Mouse (Mus musculus): ENCODE measurements at regions not wholly inside any gene's neighbourhood (a gene's known extent, or its start where the extent isn't known, plus 50 kb on each side); places are given as distances from the start of the nearest gene placed in this dataset.
A peak's percentile ranks its signal among the peaks of the same experiment; 100 is the strongest.

DNA sequence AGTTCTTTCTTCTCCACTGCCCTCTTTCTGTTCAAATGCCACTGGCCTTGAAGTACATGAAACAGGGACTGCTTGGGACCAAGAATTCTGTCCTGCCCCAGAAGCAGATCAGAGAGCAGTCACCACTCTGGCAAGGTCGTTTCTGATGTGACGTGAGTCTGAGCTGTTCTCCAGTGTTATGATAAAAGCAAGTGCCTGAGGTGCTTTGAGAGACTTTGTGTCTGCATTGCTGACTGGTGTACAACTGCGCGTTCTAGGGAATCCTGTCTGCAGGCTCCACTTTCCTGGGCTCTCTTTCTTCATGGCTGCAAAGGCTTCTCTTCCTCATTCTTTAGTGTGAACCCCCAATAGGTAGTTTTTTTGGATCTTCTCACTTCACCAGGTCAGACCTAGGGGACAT, 356.8 kb upstream of the Acvr2a start:
- no peak for DNase-seq (ENCODE audit: low read depth, low spot score)

DNA sequence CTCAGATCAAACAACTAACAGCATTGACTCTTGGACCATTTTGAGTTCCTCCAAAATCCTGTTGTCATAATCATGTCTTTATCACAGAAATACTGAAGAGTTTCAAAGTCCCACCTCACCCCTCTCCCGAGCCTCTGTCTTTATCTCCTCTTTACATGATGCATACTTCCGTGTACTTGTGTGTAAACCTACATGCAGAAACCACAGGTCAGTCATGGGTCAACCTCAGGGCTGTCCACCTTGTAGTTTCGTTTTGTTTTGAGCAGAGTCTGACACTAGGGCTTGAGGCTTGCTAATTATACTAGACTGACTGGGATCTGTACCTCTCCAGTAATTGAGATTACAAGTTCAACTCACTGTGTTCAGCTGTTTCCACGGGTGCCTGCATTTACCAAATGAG, 348.4 kb upstream of the Acvr2a start:
- DNase-seq (ENCODE audit: low read depth, low spot score), result no peak

DNA sequence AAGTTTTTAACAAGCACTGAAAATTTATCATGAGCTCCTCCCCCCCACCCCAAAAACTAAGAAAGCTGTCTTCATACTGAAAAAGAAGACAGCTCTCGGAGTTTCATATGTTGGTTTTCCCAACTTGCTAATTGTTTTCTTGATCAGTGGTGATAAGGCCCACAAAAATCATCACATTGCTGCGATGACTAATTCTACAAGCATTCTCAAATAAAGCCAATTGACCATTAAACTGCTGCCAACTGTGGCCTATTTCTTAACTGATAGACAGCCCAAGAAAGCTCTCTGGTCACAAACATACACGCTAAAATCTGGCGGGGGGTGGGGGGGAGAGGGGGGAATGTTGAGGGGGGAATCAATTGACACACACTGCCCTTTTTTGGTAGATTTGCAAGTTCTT, 345.0 kb upstream of the Acvr2a start:
- no peak for DNase-seq (ENCODE audit: low read depth, low spot score)

- DNase-seq (ENCODE audit: low read depth, low spot score), result no peak
These were observed 344.6 kb upstream of the Acvr2a start for GRCm38 (mm10) chr2:48469357-48469756.

DNA sequence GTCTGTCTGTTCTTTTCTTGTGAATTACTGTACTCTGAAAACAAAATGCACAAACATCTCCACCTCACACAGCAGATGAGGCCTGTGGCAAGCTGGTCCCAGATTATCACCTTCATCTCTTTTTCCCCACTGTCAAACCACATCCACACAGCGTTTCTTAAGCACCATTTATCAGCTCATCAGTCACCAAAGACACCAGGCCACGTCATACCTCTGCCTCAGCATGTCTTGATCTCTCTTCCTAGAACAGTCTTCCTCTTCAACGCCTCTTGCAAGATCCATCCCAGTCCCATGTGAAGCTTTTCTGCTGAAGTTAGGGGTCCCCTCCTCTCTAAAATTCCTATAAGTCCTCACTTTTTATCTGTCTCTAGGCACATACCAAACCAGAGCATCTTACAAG, 340.8 kb upstream of the Acvr2a start:
- DNase-seq (ENCODE audit: low read depth, low spot score), result no peak

DNA sequence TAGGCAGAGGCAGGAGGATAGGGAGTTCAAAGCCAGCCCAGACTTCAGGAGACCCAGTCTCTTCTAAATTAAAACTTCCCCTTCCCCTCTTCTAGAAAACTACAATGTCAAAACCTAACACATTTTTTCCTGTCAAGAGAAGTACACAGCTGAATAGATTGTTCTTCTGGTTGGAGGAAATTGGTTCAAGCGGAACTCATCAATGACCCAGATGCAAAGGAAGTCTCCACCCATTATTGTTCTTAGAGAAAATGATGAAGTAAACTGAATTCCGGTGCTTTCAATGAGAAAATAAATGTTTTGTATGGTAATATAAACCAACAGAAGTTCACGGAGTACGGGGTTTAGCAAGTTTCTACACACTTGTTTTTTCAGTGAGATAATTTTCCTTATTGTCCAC, 339.3 kb upstream of the Acvr2a start:
- DNase-seq (ENCODE audit: low read depth, low spot score), result no peak

- DNase-seq (ENCODE audit: low read depth, low spot score), result no peak
These were observed 337.1 kb upstream of the Acvr2a start for GRCm38 (mm10) chr2:48476777-48477176.

DNA sequence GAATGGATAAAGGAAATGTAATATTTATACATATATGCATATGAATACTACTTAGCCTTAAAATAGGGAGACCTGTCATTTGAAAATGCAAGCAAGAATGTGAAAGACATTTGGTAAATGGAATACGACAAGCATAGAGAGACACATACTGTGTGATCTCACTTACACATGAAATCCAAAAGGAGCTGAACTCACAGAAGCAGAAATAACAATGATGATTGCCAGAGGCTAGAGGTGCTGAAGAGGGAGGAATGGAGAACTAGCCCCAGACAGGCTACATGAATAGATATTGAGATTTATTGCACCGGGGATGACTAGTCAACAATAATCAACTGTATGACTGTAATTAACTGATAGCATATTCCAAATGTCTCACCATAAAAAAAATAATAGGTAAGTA, 336.6 kb upstream of the Acvr2a start:
- no peak for DNase-seq (ENCODE audit: low read depth, low spot score)

- DNase-seq (ENCODE audit: low read depth, low spot score), result no peak
These were observed 334.3 kb upstream of the Acvr2a start for GRCm38 (mm10) chr2:48479601-48480000.

DNA sequence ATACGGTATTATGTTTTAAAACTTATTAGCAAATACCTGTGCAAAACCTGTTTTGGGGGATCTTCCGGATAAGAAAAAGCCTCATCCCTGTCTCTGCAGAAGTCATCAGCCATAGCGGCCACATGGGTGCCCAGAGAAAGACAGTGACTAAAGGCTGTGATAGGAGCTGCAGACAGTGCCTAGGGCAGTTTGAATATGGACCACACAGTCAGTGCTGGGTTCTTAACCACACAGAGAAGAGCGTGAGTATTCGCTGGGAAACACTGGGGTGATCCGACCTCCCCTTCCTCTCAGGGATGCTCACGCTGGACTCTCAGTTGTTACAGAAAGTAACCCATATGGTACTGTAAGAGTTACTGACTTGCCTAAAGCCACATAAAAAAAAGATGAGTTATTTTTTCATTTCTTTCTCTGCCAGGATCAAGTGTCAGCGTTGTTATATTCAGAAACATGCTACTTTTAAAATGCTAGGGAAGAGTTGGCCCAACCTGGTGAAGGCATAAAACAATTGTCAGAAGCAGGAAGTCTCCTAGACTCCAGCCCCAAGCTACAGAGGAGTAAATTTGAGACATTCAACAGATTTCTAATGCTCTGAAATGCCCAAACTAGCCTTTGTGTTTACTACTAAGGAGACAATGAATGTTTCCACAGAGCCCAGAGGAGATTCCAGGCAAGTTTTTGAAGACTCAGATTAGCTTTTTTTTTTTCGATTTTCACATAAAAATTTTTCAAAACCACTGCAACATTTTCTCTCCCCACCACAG, 333.3 kb upstream of the Acvr2a start:
- no peak for DNase-seq (ENCODE audit: low read depth, low spot score)

GRCm38 (mm10) chr2:48481209-48481742, 332.6 kb upstream of the Acvr2a start:
- peak; percentile 45 for DNase-seq (ENCODE audit: low read depth, low spot score)

GRCm38 (mm10) chr2:48493574-48493973, 320.3 kb upstream of the Acvr2a start:
- DNase-seq (ENCODE audit: low read depth, low spot score), result no peak

DNA sequence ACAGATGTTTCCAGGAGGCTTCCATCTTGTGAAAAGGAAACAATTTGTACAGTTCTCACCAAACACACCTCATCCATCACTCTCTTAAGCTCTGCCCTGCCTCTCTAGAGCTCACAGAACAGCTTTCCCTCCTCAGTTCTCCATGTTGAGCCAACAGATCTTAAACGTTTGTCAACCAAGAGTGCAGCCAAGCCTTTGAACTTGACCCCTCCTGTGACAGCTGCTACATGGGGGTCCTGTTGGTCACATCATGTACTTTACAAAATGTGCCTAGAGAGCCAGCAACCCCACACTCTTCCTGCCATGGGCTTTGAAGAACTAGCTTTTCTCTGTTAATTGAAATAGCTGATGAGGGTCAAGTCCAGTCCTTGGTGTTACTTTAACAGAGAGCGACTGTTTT, 319.8 kb upstream of the Acvr2a start:
- DNase-seq (ENCODE audit: low read depth, low spot score), result no peak

GRCm38 (mm10) chr2:48494632-48495031, 319.3 kb upstream of the Acvr2a start:
- no peak for DNase-seq (ENCODE audit: low read depth, low spot score)

- no peak for DNase-seq (ENCODE audit: low read depth, low spot score)
These were observed 315.7 kb upstream of the Acvr2a start for GRCm38 (mm10) chr2:48498047-48498723.

DNA sequence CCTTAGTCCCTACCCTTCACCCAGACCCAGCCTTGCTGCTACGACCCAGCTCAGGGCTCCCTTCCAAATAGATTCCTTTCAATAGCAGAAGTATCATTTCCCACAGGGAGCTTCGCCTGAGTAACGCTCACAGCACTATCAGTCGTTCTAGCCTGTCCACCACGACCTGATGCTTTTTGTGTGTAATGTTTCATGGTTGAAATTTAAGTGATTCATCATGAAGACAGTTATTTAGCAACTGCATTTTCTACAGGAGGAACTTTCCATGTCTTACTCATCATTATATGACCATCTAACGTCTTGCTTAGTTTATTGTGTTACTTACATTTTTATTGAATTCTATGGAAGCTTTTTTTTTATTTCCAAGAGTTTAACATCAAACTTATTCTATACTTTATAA, 314.5 kb upstream of the Acvr2a start:
- DNase-seq (ENCODE audit: low read depth, low spot score), result no peak

DNA sequence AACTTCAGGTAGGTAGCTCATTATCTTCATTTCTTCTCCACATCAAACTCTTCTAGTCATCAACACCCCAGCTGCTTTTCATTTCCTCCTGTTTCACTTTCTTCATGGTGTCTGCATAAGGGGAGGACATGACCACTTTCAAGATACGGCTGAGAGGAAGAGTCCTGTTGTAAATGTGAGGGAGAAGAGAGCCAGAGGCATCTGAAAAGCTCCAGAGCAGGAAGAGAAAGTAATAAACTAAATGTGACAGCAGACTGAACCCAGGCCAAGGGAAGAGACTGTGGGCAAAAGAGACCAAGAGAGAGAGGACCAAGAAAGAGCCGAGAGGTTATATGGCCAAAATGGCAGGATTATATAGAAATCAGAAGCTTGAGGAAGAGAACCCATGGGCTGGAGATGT, 312.5 kb upstream of the Acvr2a start:
- no peak for DNase-seq (ENCODE audit: low read depth, low spot score)

DNA sequence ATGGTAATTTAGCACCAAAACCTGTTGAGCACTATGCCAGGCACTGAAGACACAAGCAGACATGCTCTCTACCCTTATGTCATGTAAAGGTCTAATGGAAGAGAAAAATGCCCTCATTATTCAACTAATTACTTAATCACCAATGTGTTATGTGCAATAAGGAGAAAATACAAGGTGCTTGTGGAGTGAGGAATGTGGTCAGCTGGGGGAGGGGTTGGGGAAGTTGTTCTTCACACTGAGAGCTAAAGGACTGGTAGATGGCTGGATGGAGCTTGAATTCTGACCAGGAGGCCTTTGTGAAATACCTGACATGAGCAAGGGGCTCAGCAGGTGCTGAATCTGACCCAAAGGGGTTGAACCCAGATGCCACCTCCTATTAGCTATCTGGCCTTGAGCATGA, 300.1 kb upstream of the Acvr2a start:
- no peak for DNase-seq (ENCODE audit: low read depth, low spot score)

GRCm38 (mm10) chr2:48519838-48520404, 294.0 kb upstream of the Acvr2a start:
- no peak for DNase-seq (ENCODE audit: low read depth, low spot score)

GRCm38 (mm10) chr2:48520535-48520971, 293.4 kb upstream of the Acvr2a start:
- no peak for DNase-seq (ENCODE audit: low read depth, low spot score)

DNA sequence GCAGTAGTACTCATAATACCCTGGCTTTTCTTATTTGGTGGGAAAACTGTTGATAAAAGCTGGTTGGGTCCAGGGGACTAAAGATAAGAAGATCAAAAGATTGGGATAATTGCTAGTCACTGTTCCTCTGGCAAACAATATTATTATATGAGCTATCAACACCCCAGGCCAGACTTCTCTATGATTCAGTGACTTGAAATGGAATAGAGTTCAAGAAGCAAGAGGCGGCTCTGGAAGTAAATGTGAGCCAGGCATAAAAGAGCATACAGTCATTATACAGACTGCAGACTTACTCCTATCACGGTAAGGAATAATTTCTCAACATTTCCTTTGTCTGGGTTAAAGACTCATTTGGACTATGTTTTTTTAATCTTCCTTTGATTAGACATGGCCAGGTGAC, 278.5 kb upstream of the Acvr2a start:
- DNase-seq (ENCODE audit: low read depth, low spot score), result no peak

- no peak for DNase-seq (ENCODE audit: low read depth, low spot score)
These were observed 277.0 kb upstream of the Acvr2a start for GRCm38 (mm10) chr2:48536930-48537329.
